Mouse (Mus musculus) monocyte, adult 2 months (primary cell): ENCODE measurements around the gene Tmtc4.

Source experiments
- DNase-seq, 2 experiments: peaks; one replicate each; pipeline ENCODE4 v3.0.0; 2022; ENCODE audit warnings: low spot score in 2 of 2, low read depth in 1 of 2

Gene Tmtc4

DNA sequence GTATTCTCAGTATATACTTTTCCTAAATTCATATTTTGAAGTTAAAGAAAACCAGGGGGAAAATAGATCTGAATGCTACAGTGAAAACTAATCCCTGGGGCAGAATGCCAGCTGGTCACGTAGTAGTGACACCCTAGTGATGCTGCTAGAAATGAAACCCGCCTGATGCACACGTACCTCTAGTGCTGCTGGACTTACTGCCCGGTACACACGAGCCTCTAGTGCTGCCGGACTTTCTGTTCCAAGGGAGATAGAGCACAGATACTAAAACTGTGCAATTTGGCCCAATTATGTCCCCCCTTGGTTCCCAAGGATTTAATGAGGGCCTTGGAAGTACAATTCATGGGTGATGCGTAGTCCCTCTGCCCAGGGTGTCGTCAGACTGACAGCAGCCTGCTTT is 108.8 kb downstream of the Tmtc4 start:
- no peak for DNase-seq

DNA sequence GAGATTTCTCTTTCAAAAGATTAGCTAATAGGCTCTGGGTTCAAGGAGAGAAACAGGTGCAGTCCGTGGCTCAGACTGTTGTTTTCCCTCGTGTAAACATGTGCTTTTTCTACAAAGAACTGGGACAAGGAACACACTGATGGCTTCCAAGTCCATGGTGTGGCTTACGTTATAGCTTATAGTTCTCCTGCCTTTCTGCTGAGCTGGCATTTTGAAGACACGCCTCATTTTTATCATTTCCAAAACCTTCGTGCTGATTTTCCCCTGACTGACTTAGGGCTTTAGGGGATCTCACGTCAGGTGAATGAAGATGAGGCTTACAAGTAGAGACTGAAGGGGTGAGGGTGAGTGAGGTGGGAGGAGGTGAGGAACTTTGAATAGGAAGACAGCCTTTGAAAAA is 111.2 kb downstream of the Tmtc4 start:
- DNase-seq: no peak

GRCm38 (mm10) chr14:122871841-122872580 is 111.8 kb downstream of the Tmtc4 start:
- no peak for DNase-seq

DNA sequence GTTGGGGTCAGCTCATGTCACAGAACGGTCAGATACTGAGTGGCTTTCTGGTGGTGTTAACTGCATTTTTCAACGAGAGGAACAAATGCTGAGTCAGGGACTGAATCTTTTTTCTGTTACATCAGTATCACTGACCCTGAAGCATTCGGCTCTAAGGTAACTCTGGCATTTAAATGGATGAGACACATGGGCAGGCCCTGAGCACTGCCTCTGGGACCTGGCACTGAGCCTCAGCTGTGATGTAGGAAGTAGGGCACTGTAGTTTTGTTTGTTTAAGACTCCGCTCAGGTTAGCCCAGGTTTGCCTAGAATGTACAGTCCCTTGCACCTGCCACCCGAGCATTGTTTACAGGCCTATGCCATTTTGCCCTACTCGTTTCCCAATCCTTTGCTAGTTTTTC is 114.0 kb downstream of the Tmtc4 start:
- DNase-seq: no peak
